Mouse (Mus musculus): ENCODE data around the gene Fam160a2. TPM values are rescaled to one million over a fixed set of nuclear protein-coding genes. Genes with fewer than 3 reads are reported as not detected.

The Fam160a2 gene
- polyA plus RNA-seq, 1 experiment from 2014 or later, result 40.1 TPM

DNA sequence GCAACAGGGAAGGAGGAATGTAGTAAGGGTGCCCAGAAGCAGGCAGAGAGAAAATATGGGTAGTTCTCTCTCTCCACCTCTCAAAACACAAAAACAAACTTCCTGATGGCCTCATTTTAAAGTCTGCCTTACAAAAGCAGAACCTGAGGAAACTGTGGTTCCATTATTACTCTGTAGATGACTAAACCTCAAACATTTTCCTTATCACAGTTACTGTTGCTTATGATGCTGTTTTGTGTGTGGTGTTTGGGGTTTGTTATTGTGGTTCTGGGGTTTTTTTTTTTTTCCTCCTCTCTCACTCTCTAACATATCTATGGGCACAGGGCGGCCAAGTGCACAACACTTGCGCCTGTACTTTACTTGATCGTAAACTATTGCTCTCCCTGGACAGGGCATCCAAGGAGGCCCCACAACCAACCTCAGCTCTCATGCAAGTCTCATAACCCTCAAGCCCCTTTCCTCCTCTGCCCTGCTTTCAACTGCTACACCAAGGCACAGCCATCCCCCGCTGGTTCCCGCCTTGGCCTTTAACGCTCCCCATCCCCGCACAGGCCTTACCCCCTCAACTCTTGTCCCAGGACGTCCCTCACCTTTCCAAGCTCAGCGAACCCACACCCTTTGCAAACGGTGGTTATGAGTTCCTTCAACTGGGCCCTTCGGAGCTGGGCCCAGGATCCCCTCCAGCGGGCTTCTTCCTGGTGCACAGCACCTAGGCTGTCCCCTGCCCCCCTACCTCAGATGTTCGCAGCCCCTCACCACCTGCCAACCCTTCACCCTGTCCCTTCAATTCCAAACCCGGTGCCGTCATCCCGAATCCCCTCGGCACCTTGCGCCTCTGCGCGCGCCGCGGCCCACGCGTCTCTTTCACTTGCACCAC is 558 bp downstream of the Fam160a2 start:
- H3K36me3 ChIP-seq (ENCODE audit: control insufficient read depth, insufficient read depth, low read length), result no peaks in the 10 kb centered on the region
- peak; percentile 7; the same call in 1 of the 2 replicates for ATAC-seq (ENCODE audit: insufficient read depth, low FRiP score)
- WGBS, result under 1% methylated on average over 25 of the region's 25 CpGs

GRCm38 (mm10) chr7:105396126-105396525 is 3.7 kb downstream of the Fam160a2 start:
- H3K27ac ChIP-seq (ENCODE audit: low read length), result no peak overlapping the region; the same call in 1 of the 2 replicates
- no peaks in the 10 kb centered on the region for H3K27me3 ChIP-seq (ENCODE audit: control insufficient read depth, insufficient read depth, low read length)

More for the DNA sequence above, 558 bp downstream of the Fam160a2 start:
- Histone ChIP-seq H3K4me3 (replicated peaks; ENCODE audit: low read length) (peak overlapping the region; percentile 93), H3K4me1 (ENCODE audit: control insufficient read depth, insufficient read depth, low read length) (peaks cover 8% of the 10 kb centered on the region; the same call in 1 of the 2 replicates), H3K4me2 (ENCODE audit: low read depth, low read length) (peak overlapping the region; percentile 92), H3K27me3 (ENCODE audit: control insufficient read depth, insufficient read depth, low read length) (no peaks in the 10 kb centered on the region), H3K9ac (ENCODE audit: low read length) (peak overlapping the region; percentile 95), H3K27ac (ENCODE audit: low read length) (peak overlapping the region; percentile 85), H3K9me3 (replicated peaks; ENCODE audit: control insufficient read depth, low read length) (no peaks in the 10 kb centered on the region)

GRCm38 (mm10) chr7:105395131-105395820 is 4.6 kb downstream of the Fam160a2 start:
- no peak for ATAC-seq (ENCODE audit: insufficient read depth, low FRiP score)
- Histone ChIP-seq H3K9me3 (replicated peaks; ENCODE audit: control insufficient read depth, low read length) (no peaks in the 10 kb centered on the region), H3K36me3 (ENCODE audit: control insufficient read depth, insufficient read depth, low read length) (no peaks in the 10 kb centered on the region), H3K4me2 (ENCODE audit: low read depth, low read length) (no peak overlapping the region), H3K27ac (ENCODE audit: low read length) (no peak overlapping the region), H3K4me1 (ENCODE audit: control insufficient read depth, insufficient read depth, low read length) (peaks cover 8% of the 10 kb centered on the region; the same call in 1 of the 2 replicates), H3K27me3 (ENCODE audit: control insufficient read depth, insufficient read depth, low read length) (no peaks in the 10 kb centered on the region), H3K9ac (ENCODE audit: low read length) (no peak overlapping the region), H3K4me3 (replicated peaks; ENCODE audit: low read length) (no peak overlapping the region)

More at GRCm38 (mm10) chr7:105396126-105396525, 3.7 kb downstream of the Fam160a2 start:
- no peak for ATAC-seq (ENCODE audit: insufficient read depth, low FRiP score)
- H3K4me1 ChIP-seq (ENCODE audit: control insufficient read depth, insufficient read depth, low read length), result peaks cover 8% of the 10 kb centered on the region; the same call in 1 of the 2 replicates
- H3K4me2 ChIP-seq (ENCODE audit: low read depth, low read length), result no peak overlapping the region
- H3K9ac ChIP-seq (ENCODE audit: low read length), result no peak overlapping the region
- no peaks in the 10 kb centered on the region for H3K36me3 ChIP-seq (ENCODE audit: control insufficient read depth, insufficient read depth, low read length)
- H3K9me3 ChIP-seq (replicated peaks; ENCODE audit: control insufficient read depth, low read length), result no peaks in the 10 kb centered on the region
- H3K4me3 ChIP-seq (replicated peaks; ENCODE audit: low read length), result no peak overlapping the region

DNA sequence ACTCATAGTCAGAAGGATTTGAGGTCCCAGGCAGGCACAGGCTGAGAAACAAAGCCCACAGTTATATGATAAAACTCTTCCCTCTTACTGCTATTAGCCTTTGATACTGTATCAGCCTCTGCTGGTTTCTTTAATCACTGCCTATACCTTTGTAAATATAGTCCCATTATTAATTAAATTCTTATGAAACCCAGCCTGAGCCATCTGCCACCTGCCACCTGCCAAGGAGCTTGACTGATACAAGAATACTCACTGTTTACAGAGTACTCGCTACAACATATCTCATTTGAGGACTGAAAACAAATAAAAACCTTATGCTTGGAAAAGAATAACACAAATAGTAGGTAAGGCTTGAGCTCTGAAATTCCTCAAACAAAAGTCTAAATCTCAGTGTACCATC is 5.2 kb downstream of the Fam160a2 start:
- Histone ChIP-seq H3K27ac (ENCODE audit: low read length) (no peak overlapping the region), H3K4me3 (replicated peaks; ENCODE audit: low read length) (no peak overlapping the region), H3K27me3 (ENCODE audit: control insufficient read depth, insufficient read depth, low read length) (no peaks in the 10 kb centered on the region), H3K9me3 (replicated peaks; ENCODE audit: control insufficient read depth, low read length) (no peaks in the 10 kb centered on the region), H3K36me3 (ENCODE audit: control insufficient read depth, insufficient read depth, low read length) (peaks cover 5% of the 10 kb centered on the region), H3K4me2 (ENCODE audit: low read depth, low read length) (no peak overlapping the region), H3K9ac (ENCODE audit: low read length) (no peak overlapping the region), H3K4me1 (ENCODE audit: control insufficient read depth, insufficient read depth, low read length) (peaks cover 8% of the 10 kb centered on the region; the same call in 1 of the 2 replicates)
- no peak for ATAC-seq (ENCODE audit: insufficient read depth, low FRiP score)
- WGBS, result 54% methylated on average over 1 of the region's 1 CpGs

- Histone ChIP-seq H3K27me3 (ENCODE audit: control insufficient read depth, insufficient read depth, low read length) (no peaks in the 10 kb centered on the region), H3K4me3 (replicated peaks; ENCODE audit: low read length) (no peak overlapping the region), H3K27ac (ENCODE audit: low read length) (no peak overlapping the region), H3K4me1 (ENCODE audit: control insufficient read depth, insufficient read depth, low read length) (no peaks in the 10 kb centered on the region), H3K4me2 (ENCODE audit: low read depth, low read length) (no peak overlapping the region), H3K36me3 (ENCODE audit: control insufficient read depth, insufficient read depth, low read length) (peaks cover 23% of the 10 kb centered on the region), H3K9me3 (replicated peaks; ENCODE audit: control insufficient read depth, low read length) (no peaks in the 10 kb centered on the region), H3K9ac (ENCODE audit: low read length) (no peak overlapping the region)
- ATAC-seq (ENCODE audit: insufficient read depth, low FRiP score), result no peak
- WGBS, result 92% methylated on average over 2 of the region's 2 CpGs
Observed at GRCm38 (mm10) chr7:105390236-105390635, 9.6 kb downstream of the Fam160a2 start.

- peaks cover 43% of the 10 kb centered on the region for H3K36me3 ChIP-seq (ENCODE audit: control insufficient read depth, insufficient read depth, low read length)
- no peaks in the 10 kb centered on the region for H3K4me1 ChIP-seq (ENCODE audit: control insufficient read depth, insufficient read depth, low read length)
- H3K27ac ChIP-seq (ENCODE audit: low read length), result no peak overlapping the region
- 90% methylated on average over 2 of the region's 2 CpGs for WGBS
- no peaks in the 10 kb centered on the region for H3K27me3 ChIP-seq (ENCODE audit: control insufficient read depth, insufficient read depth, low read length)
- ATAC-seq (ENCODE audit: insufficient read depth, low FRiP score), result no peak
- no peak overlapping the region for H3K9ac ChIP-seq (ENCODE audit: low read length)
- H3K4me2 ChIP-seq (ENCODE audit: low read depth, low read length), result no peak overlapping the region
- H3K4me3 ChIP-seq (replicated peaks; ENCODE audit: low read length), result no peak overlapping the region
- no peaks in the 10 kb centered on the region for H3K9me3 ChIP-seq (replicated peaks; ENCODE audit: control insufficient read depth, low read length)
Observed at GRCm38 (mm10) chr7:105387696-105388095, 12.2 kb downstream of the Fam160a2 start.

- Histone ChIP-seq H3K27ac (ENCODE audit: low read length) (no peak overlapping the region), H3K36me3 (ENCODE audit: control insufficient read depth, insufficient read depth, low read length) (peaks cover 40% of the 10 kb centered on the region), H3K27me3 (ENCODE audit: control insufficient read depth, insufficient read depth, low read length) (no peaks in the 10 kb centered on the region), H3K9me3 (replicated peaks; ENCODE audit: control insufficient read depth, low read length) (no peaks in the 10 kb centered on the region), H3K4me3 (replicated peaks; ENCODE audit: low read length) (no peak overlapping the region), H3K9ac (ENCODE audit: low read length) (no peak overlapping the region), H3K4me1 (ENCODE audit: control insufficient read depth, insufficient read depth, low read length) (no peaks in the 10 kb centered on the region), H3K4me2 (ENCODE audit: low read depth, low read length) (no peak overlapping the region)
- WGBS, result 91% methylated on average over 3 of the region's 3 CpGs
- no peak for ATAC-seq (ENCODE audit: insufficient read depth, low FRiP score)
Observed at GRCm38 (mm10) chr7:105380329-105380728, 19.5 kb downstream of the Fam160a2 start.

DNA sequence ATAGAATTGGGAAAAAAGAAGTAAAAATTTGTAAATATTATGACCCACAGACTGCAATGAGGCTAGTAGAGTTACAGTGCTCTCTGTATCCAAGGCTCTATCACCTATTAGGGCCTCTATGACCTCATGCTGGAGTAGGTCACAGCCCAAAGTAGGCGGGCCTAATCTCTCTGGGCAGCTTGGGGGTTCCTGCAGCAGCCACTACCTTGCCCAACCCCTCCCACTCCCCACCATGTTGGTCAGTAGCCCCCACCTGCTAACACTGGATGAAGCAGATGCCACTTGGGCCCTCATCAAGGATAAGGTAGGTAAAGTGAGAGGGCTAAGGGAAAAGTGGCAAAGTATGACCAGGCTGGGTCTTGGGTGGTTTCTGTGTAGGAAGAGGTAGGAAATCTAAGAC is 25.0 kb downstream of the Fam160a2 start, which contains the start of gene Gm5901:
TSS of gene Gm5901 (plus strand) at position 173 of the 400 bp plus-strand sequence.
- Histone ChIP-seq H3K9me3 (replicated peaks; ENCODE audit: control insufficient read depth, low read length) (no peaks in the 10 kb centered on the region), H3K36me3 (ENCODE audit: control insufficient read depth, insufficient read depth, low read length) (peaks cover 10% of the 10 kb centered on the region; the same call in 1 of the 2 replicates), H3K4me2 (ENCODE audit: low read depth, low read length) (no peak within 1 kb of the TSS), H3K4me3 (replicated peaks; ENCODE audit: low read length) (no peak within 1 kb of the TSS), H3K9ac (ENCODE audit: low read length) (no peak within 1 kb of the TSS), H3K27ac (ENCODE audit: low read length) (no peak within 1 kb of the TSS), H3K27me3 (ENCODE audit: control insufficient read depth, insufficient read depth, low read length) (no peaks in the 10 kb centered on the region), H3K4me1 (ENCODE audit: control insufficient read depth, insufficient read depth, low read length) (no peaks in the 10 kb centered on the region)
- 90% methylated on average over 1 of the region's 1 CpGs for WGBS
- ATAC-seq (ENCODE audit: insufficient read depth, low FRiP score), result no peak

- H3K9me3 ChIP-seq (replicated peaks; ENCODE audit: control insufficient read depth, low read length), result no peaks in the 10 kb centered on the region
- peaks cover 8% of the 10 kb centered on the region; the same call in 1 of the 2 replicates for H3K36me3 ChIP-seq (ENCODE audit: control insufficient read depth, insufficient read depth, low read length)
- 93% methylated on average over 3 of the region's 3 CpGs for WGBS
- H3K4me2 ChIP-seq (ENCODE audit: low read depth, low read length), result no peak overlapping the region
- no peak overlapping the region for H3K27ac ChIP-seq (ENCODE audit: low read length)
- no peak for ATAC-seq (ENCODE audit: insufficient read depth, low FRiP score)
- no peaks in the 10 kb centered on the region for H3K4me1 ChIP-seq (ENCODE audit: control insufficient read depth, insufficient read depth, low read length)
- no peak overlapping the region for H3K4me3 ChIP-seq (replicated peaks; ENCODE audit: low read length)
- no peak overlapping the region for H3K9ac ChIP-seq (ENCODE audit: low read length)
- H3K27me3 ChIP-seq (ENCODE audit: control insufficient read depth, insufficient read depth, low read length), result no peaks in the 10 kb centered on the region
Observed at GRCm38 (mm10) chr7:105373976-105374375, 25.9 kb downstream of the Fam160a2 start.
